Mouse (Mus musculus): ENCODE results near the gene Epha10. TPM values are rescaled to one million over a fixed set of nuclear protein-coding genes. Genes with fewer than 3 reads are reported as not detected.

The Epha10 gene
- not detected in 2 replicates for total RNA-seq (2014; rRNA removed; ENCODE audit: low replicate concordance)
- not detected in 2 replicates for polyA plus RNA-seq (2015; fragmentation: Nextera tagmentation; extraction: Ambion mirVana)

DNA sequence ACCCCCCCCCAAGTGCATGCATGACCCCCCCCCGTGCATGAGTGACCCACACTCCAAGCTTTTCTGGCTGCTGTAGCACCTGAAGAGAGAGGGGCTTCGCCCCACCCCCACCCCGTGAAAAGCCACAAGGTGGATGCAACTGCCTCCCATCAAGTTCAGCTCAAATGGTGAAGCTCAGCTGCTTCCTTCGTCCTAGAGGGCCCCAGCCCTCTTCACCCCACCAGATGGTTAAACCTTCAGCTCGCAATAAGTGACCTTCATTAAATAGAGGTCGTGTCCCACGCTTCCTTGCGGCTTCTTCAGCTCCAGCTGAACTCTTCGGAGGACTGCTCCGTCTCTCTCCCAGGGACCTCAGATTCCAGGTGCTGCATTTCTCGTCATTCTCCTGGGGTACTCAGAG, at the start of gene Epha10:
Epha10 (plus strand) TSS at position 301 of the 400 bp plus-strand sequence.
- Histone ChIP-seq H3K4me2 (ENCODE audit: low read depth, low read length) (peak within 1 kb of the TSS; percentile 30; the same call in 1 of the 2 replicates), H3K4me3 (ENCODE audit: low read depth, low read length) (peak within 1 kb of the TSS; percentile 19; the same call in 1 of the 2 replicates), H3K27ac (ENCODE audit: low read depth) (no peak within 1 kb of the TSS), H3K9me3 (replicated peaks; ENCODE audit: control insufficient read depth, low read length) (no peaks in the 10 kb centered on the region), H3K9ac (replicated peaks; ENCODE audit: low read depth, low read length) (no peak within 1 kb of the TSS), H3K27me3 (ENCODE audit: control insufficient read depth, insufficient read depth, low read length) (peaks cover 58% of the 10 kb centered on the region), H3K36me3 (replicated peaks; ENCODE audit: control insufficient read depth, insufficient read depth, low read length) (no peaks in the 10 kb centered on the region), H3K4me1 (ENCODE audit: control insufficient read depth, insufficient read depth) (no peaks in the 10 kb centered on the region)
- ATAC-seq (ENCODE audit: insufficient read depth, low read depth) (no peak), DNase-seq (ENCODE audit: low spot score) (no peak)
- no peak for TF ChIP-seq EP300 (IDR thresholded peaks at IDR 0.05; ENCODE audit: low read depth)
- no peak for TF ChIP-seq CTCF (IDR thresholded peaks at IDR 0.05; ENCODE audit: low read depth)
- WGBS: 7% methylated on average over 11 of the region's 11 CpGs

- H3K36me3 ChIP-seq (replicated peaks; ENCODE audit: control insufficient read depth, insufficient read depth, low read length): peaks cover 32% of the 10 kb centered on the region
- no peak overlapping the region for H3K27ac ChIP-seq (ENCODE audit: low read depth)
- TF ChIP-seq EP300 (IDR thresholded peaks at IDR 0.05; ENCODE audit: low read depth): no peak
- TF ChIP-seq CTCF (IDR thresholded peaks at IDR 0.05; ENCODE audit: low read depth): no peak
- DNase-seq (ENCODE audit: low spot score): no peak
- no peaks in the 10 kb centered on the region for H3K4me1 ChIP-seq (ENCODE audit: control insufficient read depth, insufficient read depth)
- no peaks in the 10 kb centered on the region for H3K27me3 ChIP-seq (ENCODE audit: control insufficient read depth, insufficient read depth, low read length)
- H3K9ac ChIP-seq (replicated peaks; ENCODE audit: low read depth, low read length): no peak overlapping the region
- WGBS: 91% methylated on average over 10 of the region's 10 CpGs
- no peak overlapping the region for H3K4me2 ChIP-seq (ENCODE audit: low read depth, low read length)
- H3K4me3 ChIP-seq (ENCODE audit: low read depth, low read length): no peak overlapping the region
- ATAC-seq (ENCODE audit: insufficient read depth, low read depth): no peak
- no peaks in the 10 kb centered on the region for H3K9me3 ChIP-seq (replicated peaks; ENCODE audit: control insufficient read depth, low read length)
Observed at GRCm38 (mm10) chr4:124832796-124833195, 47.9 kb upstream of the Epha10 start.

DNA sequence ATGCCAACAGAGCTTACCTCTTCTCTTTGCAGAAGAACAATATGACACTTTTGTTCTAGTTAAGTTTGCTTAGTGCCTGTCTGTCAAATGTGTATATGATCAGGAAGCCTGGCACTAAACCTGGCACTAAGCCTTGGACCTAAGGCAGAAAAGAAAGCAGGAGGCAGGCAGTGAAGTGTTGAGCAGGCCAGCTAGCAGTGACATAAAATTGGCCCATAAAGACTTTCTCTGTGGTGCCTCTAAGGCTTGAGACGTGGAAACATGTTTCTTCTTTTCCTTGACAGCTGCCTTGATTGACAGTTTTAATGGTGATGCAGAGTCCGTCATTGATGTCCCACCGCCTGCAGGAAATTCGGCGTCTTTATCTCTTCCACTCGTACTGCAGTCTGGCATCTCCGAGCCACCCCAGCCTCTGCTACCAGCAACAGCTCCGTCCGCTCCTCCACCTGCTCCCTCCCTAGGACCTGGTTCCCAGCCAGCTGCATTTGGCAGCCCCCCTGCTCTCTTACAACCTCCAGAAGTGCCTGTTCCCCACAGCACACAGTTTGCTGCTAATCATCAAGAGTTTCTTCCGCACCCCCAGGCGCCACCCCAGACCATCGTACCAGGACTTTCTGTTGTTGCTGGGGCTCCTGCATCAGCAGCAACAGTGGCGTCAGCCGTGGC, 42.5 kb upstream of the Epha10 start:
- Histone ChIP-seq H3K4me1 (ENCODE audit: control insufficient read depth, insufficient read depth) (no peaks in the 10 kb centered on the region), H3K36me3 (replicated peaks; ENCODE audit: control insufficient read depth, insufficient read depth, low read length) (peaks cover 46% of the 10 kb centered on the region), H3K9me3 (replicated peaks; ENCODE audit: control insufficient read depth, low read length) (no peaks in the 10 kb centered on the region), H3K9ac (replicated peaks; ENCODE audit: low read depth, low read length) (no peak overlapping the region), H3K27ac (ENCODE audit: low read depth) (no peak overlapping the region), H3K4me3 (ENCODE audit: low read depth, low read length) (no peak overlapping the region), H3K4me2 (ENCODE audit: low read depth, low read length) (no peak overlapping the region), H3K27me3 (ENCODE audit: control insufficient read depth, insufficient read depth, low read length) (no peaks in the 10 kb centered on the region)
- WGBS: 75% methylated on average over 14 of the region's 14 CpGs
- ATAC-seq (ENCODE audit: insufficient read depth, low read depth) (no peak), DNase-seq (ENCODE audit: low spot score) (no peak)
- no peak for TF ChIP-seq EP300 (IDR thresholded peaks at IDR 0.05; ENCODE audit: low read depth)

DNA sequence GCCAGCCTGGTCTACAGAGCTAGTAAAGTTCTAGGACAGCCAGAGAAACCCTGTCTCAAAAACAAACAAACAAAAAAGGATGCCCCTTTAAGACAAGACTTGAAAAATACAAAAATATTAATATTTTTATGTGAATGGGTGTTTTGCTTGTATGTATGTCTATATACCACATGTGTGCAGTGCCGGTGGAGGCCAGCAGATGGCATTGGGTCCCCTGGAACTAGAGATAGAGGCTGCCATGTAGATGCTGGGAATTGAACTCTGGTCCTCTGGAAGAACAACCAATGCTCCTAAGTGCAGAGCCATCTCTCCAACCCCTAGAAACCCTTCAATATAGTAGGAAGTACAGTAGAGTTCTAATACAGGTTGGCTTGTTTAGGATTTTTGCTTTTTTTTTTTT, 39.7 kb upstream of the Epha10 start:
- ATAC-seq (ENCODE audit: insufficient read depth, low read depth) (no peak), DNase-seq (ENCODE audit: low spot score) (no peak)
- 97% methylated on average over 1 of the region's 1 CpGs for WGBS
- Histone ChIP-seq H3K4me1 (ENCODE audit: control insufficient read depth, insufficient read depth) (no peaks in the 10 kb centered on the region), H3K4me3 (ENCODE audit: low read depth, low read length) (no peak overlapping the region), H3K27me3 (ENCODE audit: control insufficient read depth, insufficient read depth, low read length) (no peaks in the 10 kb centered on the region), H3K4me2 (ENCODE audit: low read depth, low read length) (no peak overlapping the region), H3K36me3 (replicated peaks; ENCODE audit: control insufficient read depth, insufficient read depth, low read length) (peaks cover 48% of the 10 kb centered on the region), H3K9me3 (replicated peaks; ENCODE audit: control insufficient read depth, low read length) (no peaks in the 10 kb centered on the region), H3K9ac (replicated peaks; ENCODE audit: low read depth, low read length) (no peak overlapping the region), H3K27ac (ENCODE audit: low read depth) (no peak overlapping the region)
- TF ChIP-seq CTCF (IDR thresholded peaks at IDR 0.05; ENCODE audit: low read depth): no peak
- no peak for TF ChIP-seq EP300 (IDR thresholded peaks at IDR 0.05; ENCODE audit: low read depth)

GRCm38 (mm10) chr4:124843493-124843892, 37.2 kb upstream of the Epha10 start:
- H3K27me3 ChIP-seq (ENCODE audit: control insufficient read depth, insufficient read depth, low read length): no peaks in the 10 kb centered on the region
- H3K4me3 ChIP-seq (ENCODE audit: low read depth, low read length): no peak overlapping the region
- H3K27ac ChIP-seq (ENCODE audit: low read depth): no peak overlapping the region
- peaks cover 35% of the 10 kb centered on the region for H3K36me3 ChIP-seq (replicated peaks; ENCODE audit: control insufficient read depth, insufficient read depth, low read length)
- DNase-seq (ENCODE audit: low spot score): no peak
- no peak overlapping the region for H3K4me2 ChIP-seq (ENCODE audit: low read depth, low read length)
- no peaks in the 10 kb centered on the region for H3K4me1 ChIP-seq (ENCODE audit: control insufficient read depth, insufficient read depth)
- no peak overlapping the region for H3K9ac ChIP-seq (replicated peaks; ENCODE audit: low read depth, low read length)
- TF ChIP-seq EP300 (IDR thresholded peaks at IDR 0.05; ENCODE audit: low read depth) (no peak), CTCF (IDR thresholded peaks at IDR 0.05; ENCODE audit: low read depth) (peak; percentile 69)
- peak; percentile 68 for ATAC-seq (ENCODE audit: insufficient read depth, low read depth)
- WGBS: 45% methylated on average over 11 of the region's 11 CpGs
- no peaks in the 10 kb centered on the region for H3K9me3 ChIP-seq (replicated peaks; ENCODE audit: control insufficient read depth, low read length)

DNA sequence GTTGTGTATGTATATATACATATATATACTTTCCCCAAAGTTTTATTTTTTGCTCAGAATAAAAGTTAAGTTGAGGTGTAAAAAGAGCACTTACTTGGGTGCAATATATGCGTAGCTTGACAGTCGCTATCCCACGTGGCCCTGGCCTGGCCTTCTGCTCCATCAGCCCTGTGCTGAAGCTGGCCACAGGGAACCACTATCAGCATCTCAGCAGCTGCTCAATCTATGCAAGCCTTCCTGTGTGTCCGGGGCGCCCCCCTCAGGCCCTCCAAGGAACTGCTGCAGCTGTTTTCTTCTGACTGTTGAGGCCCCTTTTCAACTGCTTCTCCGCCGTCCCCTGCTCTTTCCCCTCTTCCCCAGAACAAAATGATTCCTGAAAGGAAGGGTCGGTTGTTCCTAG, 33.1 kb upstream of the Epha10 start:
- TF ChIP-seq CTCF (IDR thresholded peaks at IDR 0.05; ENCODE audit: low read depth): peak; percentile 87
- no peak for TF ChIP-seq EP300 (IDR thresholded peaks at IDR 0.05; ENCODE audit: low read depth)
- H3K9ac ChIP-seq (replicated peaks; ENCODE audit: low read depth, low read length): no peak overlapping the region
- H3K4me2 ChIP-seq (ENCODE audit: low read depth, low read length): no peak overlapping the region
- WGBS: 9% methylated on average over 8 of the region's 8 CpGs
- no peaks in the 10 kb centered on the region for H3K27me3 ChIP-seq (ENCODE audit: control insufficient read depth, insufficient read depth, low read length)
- H3K4me1 ChIP-seq (ENCODE audit: control insufficient read depth, insufficient read depth): peaks cover 15% of the 10 kb centered on the region
- ATAC-seq (ENCODE audit: insufficient read depth, low read depth) (no peak), DNase-seq (ENCODE audit: low spot score) (peak; percentile 82)
- no peak overlapping the region for H3K4me3 ChIP-seq (ENCODE audit: low read depth, low read length)
- H3K36me3 ChIP-seq (replicated peaks; ENCODE audit: control insufficient read depth, insufficient read depth, low read length): peaks cover 6% of the 10 kb centered on the region
- no peaks in the 10 kb centered on the region for H3K9me3 ChIP-seq (replicated peaks; ENCODE audit: control insufficient read depth, low read length)
- no peak overlapping the region for H3K27ac ChIP-seq (ENCODE audit: low read depth)
